Mouse (Mus musculus) left cerebral cortex, postnatal 10 days (tissue): ENCODE measurements around the gene Stat5b. TPM values are rescaled to one million over a fixed set of nuclear protein-coding genes. Genes with fewer than 3 reads are reported as not detected.

Experiments used
- total RNA-seq, 2 experiments: library from RNA; stranded (reverse); gene quantifications; 2 replicates each; pipeline ENCODE4 v1.2.3; 2021

The Stat5b gene
- total RNA-seq, 2 experiments from 2014 or later = 12.4 to 13.4 TPM

Other genes starting within 250 kb of the Stat5b start
- gene Nkiras2, start 231.5 kb downstream of the Stat5b start, total RNA-seq = 10 to 100 TPM; 28.1 to 29.6 TPM
- gene Dnajc7, start 230.6 kb downstream of the Stat5b start, total RNA-seq = 100 to 1,000 TPM; 234 to 253 TPM
- gene Zfp385c, start 158.3 kb downstream of the Stat5b start, total RNA-seq = under 1 TPM; 0.21 to 0.75 TPM
- gene Dhx58, start 146.5 kb downstream of the Stat5b start, total RNA-seq = 1 to 10 TPM; 1.8 to 1.9 TPM
- 10 to 100 TPM; 68.3 to 68.6 TPM for gene Kat2a, start 138.3 kb downstream of the Stat5b start, total RNA-seq
- not detected for gene Hspb9, start 136.9 kb downstream of the Stat5b start, total RNA-seq
- gene Rab5c, start 112.5 kb downstream of the Stat5b start, total RNA-seq = 100 to 1,000 TPM; 162 to 167 TPM
- 1 to 10 TPM; 7.8 to 9.5 TPM for gene Kcnh4, start 90.8 kb downstream of the Stat5b start, total RNA-seq
- under 1 TPM in 1 of 2 experiments, not detected in 1; 0.86 TPM for gene Hcrt, start 87.8 kb downstream of the Stat5b start, total RNA-seq
- gene Ghdc, start 79.8 kb downstream of the Stat5b start, total RNA-seq = 1 to 10 TPM; 5.9 to 7.6 TPM
- 1 to 10 TPM; 2.0 to 3.4 TPM for gene Stat5a, start 8.6 kb upstream of the Stat5b start, total RNA-seq
- gene Stat3, start 88.8 kb upstream of the Stat5b start, total RNA-seq = 10 to 100 TPM; 32.1 to 36.7 TPM
- gene Cavin1, start 120.2 kb upstream of the Stat5b start, total RNA-seq = 10 to 100 TPM; 17.9 to 20.9 TPM
- 100 to 1,000 TPM; 435 to 454 TPM for gene Atp6v0a1, start 158.7 kb upstream of the Stat5b start, total RNA-seq
- 10 to 100 TPM in 1 of 2 experiments, 1 to 10 TPM in 1; 9.4 to 10.2 TPM for gene Naglu, start 219.3 kb upstream of the Stat5b start, total RNA-seq
- gene Hsd17b1, start 227.7 kb upstream of the Stat5b start, total RNA-seq = under 1 TPM; 0.43 to 0.79 TPM
- gene Coasy, start 231.8 kb upstream of the Stat5b start, total RNA-seq = 10 to 100 TPM; 32.3 to 32.4 TPM
- 10 to 100 TPM; 52.8 to 55.8 TPM for gene Mlx, start 236.6 kb upstream of the Stat5b start, total RNA-seq
- 1 to 10 TPM; 4.4 to 4.8 TPM for gene Psmc3ip, start 244.7 kb upstream of the Stat5b start, total RNA-seq